11 mouse cellular contexts compared by ENCODE assay signal in the genomic region with DNA sequence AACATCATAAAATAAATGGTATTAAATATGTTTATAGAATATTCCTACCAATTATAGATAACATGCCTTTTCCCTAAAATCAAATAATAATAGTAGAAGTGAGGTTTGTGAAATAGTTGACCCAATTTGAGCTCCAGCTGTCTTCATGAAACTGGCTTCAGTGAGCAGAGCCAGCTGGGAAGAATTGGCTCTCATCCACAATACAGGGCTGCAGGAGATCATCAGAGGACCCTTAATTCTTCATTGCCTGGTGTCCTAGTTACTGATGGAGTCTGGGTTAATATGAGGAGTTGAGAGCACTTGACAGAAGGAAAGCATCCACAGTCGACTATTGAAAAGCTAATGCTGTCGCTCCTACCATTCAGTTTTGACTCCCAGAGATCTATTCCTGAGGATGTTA.
DNase-seq lines count a peak whose midpoint lies in the region; ATAC-seq and TF ChIP-seq lines count a peak whose summit lies in the region.
"Had no signal": no experiment of that assay in that cellular context is flagged by ENCODE, and none has a peak within 500 bp of the region (broad histone marks: within the 10 kb centered on the region; RNA-seq: fewer than 3 reads in every experiment).

No protein-coding gene starts in this region.

- DNase-seq in heart, adult 2 months = peak; percentile 31 to 40
- DNase-seq in heart, embryonic 10.5 days (ENCODE audit: low spot score) = no peak
- DNase-seq in stomach, postnatal 0 days (ENCODE audit: low spot score) = no peak
- no peak for DNase-seq in yolk sac, embryonic 10.5 days (ENCODE audit: low spot score)
- DNase-seq in right cerebral cortex, postnatal 14 days = no peak
- DNase-seq: right cerebral cortex, postnatal 25 days had no signal

- no peak overlapping the region for H3K4me2 ChIP-seq in stomach, embryonic 14.5 days (replicated peaks; ENCODE audit: low read depth, low read length)
- H3K4me2 ChIP-seq in stomach, postnatal 0 days (replicated peaks; ENCODE audit: low read depth) = no peak overlapping the region
- no peak overlapping the region for H3K4me2 ChIP-seq in lung, embryonic 15.5 days
- H3K4me2 ChIP-seq: hindbrain, embryonic 15.5 days; limb, embryonic 15.5 days had no signal

- no peaks in the 10 kb centered on the region for H3K27me3 ChIP-seq in heart, adult 2 months (ENCODE audit: control insufficient read depth, insufficient read depth, low read length)
- H3K27me3 ChIP-seq in heart, embryonic 10.5 days (ENCODE audit: insufficient read depth, poor library complexity, severe bottlenecking) = no peaks in the 10 kb centered on the region
- H3K27me3 ChIP-seq in stomach, embryonic 14.5 days (ENCODE audit: control insufficient read depth, insufficient read depth, low read length) = no peaks in the 10 kb centered on the region
- no peaks in the 10 kb centered on the region for H3K27me3 ChIP-seq in stomach, postnatal 0 days (ENCODE audit: control insufficient read depth, insufficient read depth, low read length)
- no peaks in the 10 kb centered on the region for H3K27me3 ChIP-seq in lung, embryonic 15.5 days
- H3K27me3 ChIP-seq: hindbrain, embryonic 15.5 days; limb, embryonic 15.5 days; megakaryocyte, embryonic 14.5 days had no signal

- TF ChIP-seq CTCF in heart, adult 2 months (IDR thresholded peaks at IDR 0.05) = no peak
- no peak for TF ChIP-seq CTCF in stomach, postnatal 0 days (IDR thresholded peaks at IDR 0.05; ENCODE audit: low read depth)

- no peak for TF ChIP-seq EP300 in heart, adult 2 months (IDR thresholded peaks at IDR 0.05; ENCODE audit: insufficient read depth, low read depth, low read length)
- no peak for TF ChIP-seq EP300 in stomach, postnatal 0 days (optimal IDR thresholded peaks at IDR 0.05)

- H3K27ac ChIP-seq in heart, adult 2 months = no peak overlapping the region
- H3K27ac ChIP-seq in heart, embryonic 10.5 days = no peak overlapping the region
- H3K27ac ChIP-seq in stomach, embryonic 14.5 days (ENCODE audit: low read length) = no peak overlapping the region
- H3K27ac ChIP-seq in stomach, postnatal 0 days (replicated peaks) = no peak overlapping the region
- no peak overlapping the region for H3K27ac ChIP-seq in lung, embryonic 15.5 days
- H3K27ac ChIP-seq: hindbrain, embryonic 15.5 days; limb, embryonic 15.5 days had no signal

- intact Hi-C loops in heart, adult 2 months (cut with DNase I) = no loop called here

- TF ChIP-seq POLR2A in heart, adult 2 months (IDR thresholded peaks at IDR 0.05; ENCODE audit: insufficient read depth, low read depth, low read length) = no peak

- H3K4me1 ChIP-seq in heart, adult 2 months (ENCODE audit: control insufficient read depth, insufficient read depth, low read length) = no peaks in the 10 kb centered on the region
- H3K4me1 ChIP-seq in heart, embryonic 10.5 days = no peaks in the 10 kb centered on the region
- no peaks in the 10 kb centered on the region for H3K4me1 ChIP-seq in stomach, embryonic 14.5 days (ENCODE audit: control insufficient read depth, insufficient read depth, low read length)
- H3K4me1 ChIP-seq in stomach, postnatal 0 days (replicated peaks; ENCODE audit: control insufficient read depth, insufficient read depth) = no peaks in the 10 kb centered on the region
- H3K4me1 ChIP-seq in lung, embryonic 15.5 days = no peaks in the 10 kb centered on the region
- H3K4me1 ChIP-seq: hindbrain, embryonic 15.5 days; limb, embryonic 15.5 days; megakaryocyte, embryonic 14.5 days had no signal

- H3K36me3 ChIP-seq in heart, adult 2 months (ENCODE audit: control insufficient read depth, insufficient read depth, low read length) = no peaks in the 10 kb centered on the region
- H3K36me3 ChIP-seq in heart, embryonic 10.5 days = no peaks in the 10 kb centered on the region
- no peaks in the 10 kb centered on the region for H3K36me3 ChIP-seq in stomach, embryonic 14.5 days (ENCODE audit: control insufficient read depth, insufficient read depth, low read length)
- H3K36me3 ChIP-seq in stomach, postnatal 0 days (ENCODE audit: control insufficient read depth, insufficient read depth, low read length) = no peaks in the 10 kb centered on the region
- no peaks in the 10 kb centered on the region for H3K36me3 ChIP-seq in lung, embryonic 15.5 days
- H3K36me3 ChIP-seq: hindbrain, embryonic 15.5 days; limb, embryonic 15.5 days had no signal

- no peak overlapping the region for H3K9ac ChIP-seq in heart, adult 2 months (ENCODE audit: low read depth, low read length)
- H3K9ac ChIP-seq in stomach, embryonic 14.5 days (replicated peaks; ENCODE audit: low read depth, low read length) = no peak overlapping the region
- no peak overlapping the region for H3K9ac ChIP-seq in stomach, postnatal 0 days (ENCODE audit: low read length)
- H3K9ac ChIP-seq in lung, embryonic 15.5 days = no peak overlapping the region
- H3K9ac ChIP-seq: hindbrain, embryonic 15.5 days; limb, embryonic 15.5 days had no signal

- H3K79me2 ChIP-seq in heart, adult 2 months (replicated peaks; ENCODE audit: control insufficient read depth, insufficient read depth, low read length) = no peaks in the 10 kb centered on the region

- WGBS in heart, adult 2 months = 53% methylated on average over 2 of the region's 2 CpGs
- WGBS in heart, embryonic 10.5 days = 85% methylated on average over 2 of the region's 2 CpGs
- WGBS in stomach, embryonic 14.5 days = 33% methylated on average over 2 of the region's 2 CpGs
- WGBS in stomach, postnatal 0 days = 55% methylated on average over 2 of the region's 2 CpGs
- WGBS in lung, embryonic 15.5 days = 38% methylated on average over 2 of the region's 2 CpGs

- ATAC-seq in stomach, embryonic 14.5 days (ENCODE audit: insufficient number of reproducible peaks, insufficient read depth, low FRiP score, low read depth) = peak; percentile 77; the same call in 1 of the 2 replicates
- ATAC-seq in stomach, postnatal 0 days (ENCODE audit: low FRiP score, low TSS enrichment) = no peak
- peak; percentile 91 for ATAC-seq in lung, embryonic 15.5 days (ENCODE audit: borderline replicate concordance, extremely low read depth, low FRiP score, low TSS enrichment)

- no peak overlapping the region for H3K4me3 ChIP-seq in heart, adult 2 months
- H3K4me3 ChIP-seq in heart, embryonic 10.5 days = no peak overlapping the region
- no peak overlapping the region for H3K4me3 ChIP-seq in stomach, embryonic 14.5 days (ENCODE audit: low read depth, low read length)
- H3K4me3 ChIP-seq in stomach, postnatal 0 days (ENCODE audit: low read depth, low read length) = no peak overlapping the region
- H3K4me3 ChIP-seq in lung, embryonic 15.5 days = no peak overlapping the region
- H3K4me3 ChIP-seq: hindbrain, embryonic 15.5 days; limb, embryonic 15.5 days; megakaryocyte, embryonic 14.5 days had no signal

- no peaks in the 10 kb centered on the region for H3K9me3 ChIP-seq in heart, embryonic 10.5 days
- no peaks in the 10 kb centered on the region for H3K9me3 ChIP-seq in stomach, embryonic 14.5 days (ENCODE audit: control insufficient read depth, low read depth, low read length)
- no peaks in the 10 kb centered on the region for H3K9me3 ChIP-seq in stomach, postnatal 0 days (ENCODE audit: control insufficient read depth, low read length)
- no peaks in the 10 kb centered on the region for H3K9me3 ChIP-seq in lung, embryonic 15.5 days
- H3K9me3 ChIP-seq: hindbrain, embryonic 15.5 days; limb, embryonic 15.5 days had no signal

Comparison
In these comparisons a context has a peak if more than half of its experiments do, and no peak if none do; other contexts are left out.
1. DNase-seq: peak in heart, adult 2 months (2 of 2); none in heart, embryonic 10.5 days (single experiment), stomach, postnatal 0 days (single experiment), yolk sac, embryonic 10.5 days (single experiment) and right cerebral cortex, postnatal 14 days (single experiment).